Mouse (Mus musculus): ENCODE measurements at regions not wholly inside any gene's neighbourhood (a gene's known extent, or its start where the extent isn't known, plus 50 kb on each side); places are given as distances from the start of the nearest gene placed in this dataset.

GRCm38 (mm10) chr2:11391725-11392124 is 162.2 kb downstream of the Pfkfb3 start:
- no peak for TF ChIP-seq POLR2A (IDR thresholded peaks at IDR 0.05; ENCODE audit: insufficient read depth, low read depth, low read length)
- TF ChIP-seq CTCF (IDR thresholded peaks at IDR 0.05): no peak
